Mouse (Mus musculus) kidney, adult 11 months (tissue): ENCODE measurements around the gene Sp7.

Experiments
- DNase-seq: peaks from one replicate; pipeline ENCODE4 v3.0.0; 2022

The Sp7 gene

GRCm38 (mm10) chr15:102366733-102367344 is at the start of gene Sp7:
Sp7 (minus strand) TSS chr15:102367182.
- DNase-seq, result no peak

- DNase-seq, result no peak
Measured at GRCm38 (mm10) chr15:102413687-102414086, 46.7 kb upstream of the Sp7 start.

GRCm38 (mm10) chr15:102411077-102411476 is 44.1 kb upstream of the Sp7 start:
- DNase-seq, result no peak

- DNase-seq, result no peak
Measured at GRCm38 (mm10) chr15:102409286-102409685, 42.3 kb upstream of the Sp7 start.

- no peak for DNase-seq
Measured at GRCm38 (mm10) chr15:102408558-102409130, 41.7 kb upstream of the Sp7 start.

- no peak for DNase-seq
Measured at GRCm38 (mm10) chr15:102407681-102408557, 40.9 kb upstream of the Sp7 start.

- DNase-seq, result no peak
Measured at GRCm38 (mm10) chr15:102406912-102407580, 40.1 kb upstream of the Sp7 start.

GRCm38 (mm10) chr15:102406196-102406911 is 39.4 kb upstream of the Sp7 start:
- DNase-seq, result peak; percentile 90

- DNase-seq, result peak; percentile 100
Measured at GRCm38 (mm10) chr15:102405489-102406195, 38.7 kb upstream of the Sp7 start, which contains the start of gene Sp1. Sp1 (plus strand) TSS chr15:102406143.

GRCm38 (mm10) chr15:102404608-102405488 is 37.9 kb upstream of the Sp7 start:
- no peak for DNase-seq

GRCm38 (mm10) chr15:102402210-102402609 is 35.2 kb upstream of the Sp7 start:
- no peak for DNase-seq

- no peak for DNase-seq
Measured at GRCm38 (mm10) chr15:102401278-102401677, 34.3 kb upstream of the Sp7 start.

- no peak for DNase-seq
Measured at GRCm38 (mm10) chr15:102400476-102401045, 33.6 kb upstream of the Sp7 start.

GRCm38 (mm10) chr15:102399229-102400221 is 32.5 kb upstream of the Sp7 start:
- DNase-seq, result peak; percentile 95

- DNase-seq, result no peak
Measured at GRCm38 (mm10) chr15:102398629-102399028, 31.6 kb upstream of the Sp7 start.

GRCm38 (mm10) chr15:102395061-102395460 is 28.1 kb upstream of the Sp7 start:
- peak; percentile 31 for DNase-seq

- no peak for DNase-seq
Measured at GRCm38 (mm10) chr15:102393584-102394014, 26.6 kb upstream of the Sp7 start.

GRCm38 (mm10) chr15:102392520-102392919 is 25.5 kb upstream of the Sp7 start:
- no peak for DNase-seq

- no peak for DNase-seq
Measured at GRCm38 (mm10) chr15:102388942-102389341, 22.0 kb upstream of the Sp7 start.
